Mouse (Mus musculus): ENCODE measurements around the gene Mrpl14.

Mrpl14 gene

DNA sequence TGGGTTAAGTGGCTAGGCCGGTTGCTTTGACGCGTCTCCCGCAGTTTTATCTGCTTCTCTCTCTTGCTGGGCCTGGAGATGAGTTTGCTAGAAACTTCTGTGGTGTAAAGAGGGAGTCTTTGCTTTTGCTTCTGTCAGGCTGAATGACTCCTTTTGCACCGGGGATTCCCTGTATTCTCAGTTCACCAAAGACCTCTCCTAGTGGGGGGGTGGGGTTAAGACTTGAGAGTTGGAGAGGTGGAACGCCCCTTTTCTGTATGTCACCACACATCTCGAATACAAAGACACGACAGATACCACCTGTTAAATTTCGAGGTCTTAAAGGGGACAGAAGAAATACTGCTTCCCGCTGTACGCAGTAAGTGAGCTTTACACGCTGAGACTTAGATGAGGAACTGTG lies 594 bp downstream of the Mrpl14 start, which contains the start of gene Tmem63b:
Gene Tmem63b (minus strand): TSS at position 190 of the 400 bp plus-strand sequence.
- DNase-seq (ENCODE audit: low spot score) = no peak

DNA sequence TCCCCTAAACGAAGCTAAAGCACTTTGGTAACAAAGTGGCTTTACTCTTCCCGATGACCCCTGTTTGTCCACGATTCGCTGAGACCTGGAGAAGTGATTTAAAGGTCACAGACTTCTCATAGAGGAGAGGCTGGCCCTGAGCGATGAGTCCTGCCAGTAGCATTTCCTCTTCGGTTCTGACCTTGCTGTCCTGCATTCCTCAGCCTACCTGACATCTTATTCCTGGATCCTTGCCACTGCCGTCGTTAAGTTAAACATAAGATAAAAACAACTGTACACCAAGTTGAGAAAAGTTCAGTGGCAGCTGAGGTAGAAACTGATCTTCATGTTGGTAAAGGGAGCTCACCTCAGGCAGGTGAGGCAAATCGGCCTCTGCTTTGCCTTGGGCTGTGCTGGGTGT lies 3.0 kb downstream of the Mrpl14 start:
- DNase-seq (ENCODE audit: low spot score) = no peak

DNA sequence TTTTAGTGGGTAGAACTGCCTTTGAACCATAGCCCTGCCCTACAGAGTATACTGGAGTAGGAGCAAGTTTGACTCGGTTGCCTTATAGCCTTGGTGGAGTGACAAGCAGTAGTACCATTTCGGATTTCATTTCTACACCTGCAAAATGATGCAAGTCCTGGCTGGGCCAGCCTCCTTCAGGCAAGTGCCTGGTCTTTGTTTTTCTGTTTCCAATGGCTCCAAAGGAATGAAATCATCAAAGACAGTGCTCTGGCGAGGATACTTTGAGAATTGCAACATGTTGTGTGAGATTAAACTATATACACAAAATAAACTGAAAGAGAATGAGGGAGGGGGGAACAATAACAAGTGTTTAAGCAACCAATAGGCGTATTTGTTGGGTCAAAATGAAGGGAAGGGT lies 3.9 kb downstream of the Mrpl14 start:
- DNase-seq (ENCODE audit: low spot score) = no peak

DNA sequence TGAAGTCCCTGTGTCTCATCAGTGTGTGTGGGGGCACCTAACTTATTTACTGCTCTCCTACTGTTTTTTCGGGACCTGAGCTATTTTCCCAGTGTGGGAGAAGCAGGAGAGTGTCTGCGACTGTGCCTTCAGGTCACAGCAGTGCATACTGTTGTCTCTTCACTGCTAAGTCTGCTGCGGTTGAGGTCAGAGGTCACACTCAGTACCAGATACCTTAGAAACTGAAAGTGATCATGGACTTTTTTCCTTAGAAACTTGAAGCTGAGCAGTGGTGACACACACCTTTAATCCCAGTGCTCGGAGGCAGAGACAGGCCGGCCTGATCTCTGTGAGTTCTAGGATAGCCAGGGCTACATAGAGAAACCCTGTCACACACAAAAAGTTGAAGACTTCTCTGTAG lies 6.0 kb downstream of the Mrpl14 start:
- no peak for DNase-seq (ENCODE audit: low spot score)

DNA sequence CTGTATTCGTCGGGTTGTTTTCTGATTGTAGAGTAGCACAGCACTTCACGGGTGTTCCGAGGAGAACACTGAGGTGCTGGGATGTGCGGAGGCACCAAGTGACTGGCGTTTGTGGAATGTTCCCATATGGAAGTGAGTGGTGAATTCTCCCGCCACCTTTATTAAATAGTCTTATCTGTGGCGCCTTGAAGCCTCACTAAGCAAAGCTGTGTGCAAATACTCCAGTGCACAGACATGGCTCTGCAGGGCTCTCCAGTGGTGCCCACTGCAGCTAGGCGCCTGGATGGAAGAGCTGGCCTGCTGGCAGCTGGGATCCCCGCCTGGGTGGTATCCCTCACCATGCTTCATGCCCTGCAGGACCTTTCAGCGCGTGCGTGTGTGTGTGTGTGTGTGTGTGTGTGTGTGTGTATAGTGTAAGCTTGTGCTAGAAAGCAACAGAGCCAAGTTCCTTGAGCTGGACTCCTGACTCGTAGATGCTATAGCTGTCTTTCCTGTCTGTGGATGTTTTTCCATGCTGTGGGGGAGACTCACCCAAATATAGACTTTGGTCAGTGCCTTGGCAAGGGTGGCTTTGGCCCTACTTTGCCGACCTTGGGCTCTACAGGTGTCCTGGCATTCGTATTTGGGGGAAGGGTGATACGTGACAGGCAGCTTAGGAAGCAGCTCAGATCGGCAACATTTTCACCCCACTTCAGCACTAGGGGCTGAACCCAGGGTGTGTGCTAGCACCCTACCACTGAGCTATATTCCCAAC lies 7.9 kb downstream of the Mrpl14 start:
- no peak for DNase-seq (ENCODE audit: low spot score)

DNA sequence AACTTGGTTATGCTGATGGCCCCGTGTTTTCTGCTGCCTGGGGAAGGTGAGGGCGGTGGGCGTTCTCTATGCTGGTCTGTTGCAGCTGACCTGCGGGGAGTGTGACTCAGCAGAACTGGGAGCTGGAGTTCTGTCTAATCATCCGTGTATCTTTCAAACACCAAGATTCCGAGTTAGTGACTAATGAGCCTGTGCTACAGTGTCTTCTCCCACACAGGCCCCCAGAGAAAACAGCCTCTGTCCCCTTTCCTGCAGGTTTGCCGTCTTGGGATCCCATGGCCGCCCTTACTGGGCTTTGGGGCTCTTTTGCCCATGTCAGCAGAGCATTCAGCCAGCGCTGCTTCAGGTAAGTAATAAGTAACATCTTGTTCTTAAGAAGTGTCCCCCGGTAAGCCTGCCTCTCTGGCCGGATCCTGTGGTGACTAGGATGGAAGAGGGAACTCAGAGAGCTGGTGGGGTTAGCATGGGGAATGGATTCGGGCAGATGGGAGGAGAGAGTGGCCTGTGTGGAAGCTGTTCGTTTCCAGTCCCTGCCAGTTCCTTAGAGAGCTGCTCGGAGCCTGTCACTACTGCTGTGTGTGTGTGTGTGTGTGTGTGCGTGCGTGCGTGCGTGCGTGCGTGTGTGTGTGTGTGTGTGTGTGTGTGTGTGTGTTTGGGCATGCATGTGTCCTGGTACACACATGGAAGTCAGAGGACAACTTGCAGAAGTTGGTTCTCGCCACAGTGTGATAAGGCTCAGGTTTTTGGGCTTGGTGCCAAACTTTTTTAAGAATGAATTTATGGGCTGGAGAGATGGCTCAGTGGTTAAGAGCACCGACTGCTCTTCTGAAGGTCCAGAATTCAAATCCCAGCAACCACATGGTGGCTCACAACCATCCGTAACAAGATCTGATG lies 9.4 kb downstream of the Mrpl14 start:
- DNase-seq (ENCODE audit: low spot score) = no peak

DNA sequence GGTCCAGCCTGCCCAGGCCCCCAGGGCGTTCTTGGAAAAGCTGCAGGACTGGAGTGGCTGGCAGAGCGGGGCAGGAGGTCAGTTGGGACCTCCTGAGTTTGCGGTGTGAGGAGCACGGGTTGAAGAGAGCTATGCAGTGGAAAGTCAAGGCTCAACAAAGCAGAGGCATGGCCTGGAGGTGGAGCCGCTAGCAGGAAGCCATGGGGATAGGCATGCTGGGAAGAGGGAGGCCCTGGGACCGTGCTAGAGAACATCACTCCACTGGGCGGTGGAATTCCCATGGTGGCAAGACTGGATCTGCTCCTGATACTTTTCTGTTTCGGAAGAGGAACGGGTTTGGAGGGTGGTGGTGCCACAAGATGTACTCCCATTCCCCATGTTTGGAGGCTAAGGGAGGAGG lies 10.9 kb downstream of the Mrpl14 start:
- no peak for DNase-seq (ENCODE audit: low spot score)

DNA sequence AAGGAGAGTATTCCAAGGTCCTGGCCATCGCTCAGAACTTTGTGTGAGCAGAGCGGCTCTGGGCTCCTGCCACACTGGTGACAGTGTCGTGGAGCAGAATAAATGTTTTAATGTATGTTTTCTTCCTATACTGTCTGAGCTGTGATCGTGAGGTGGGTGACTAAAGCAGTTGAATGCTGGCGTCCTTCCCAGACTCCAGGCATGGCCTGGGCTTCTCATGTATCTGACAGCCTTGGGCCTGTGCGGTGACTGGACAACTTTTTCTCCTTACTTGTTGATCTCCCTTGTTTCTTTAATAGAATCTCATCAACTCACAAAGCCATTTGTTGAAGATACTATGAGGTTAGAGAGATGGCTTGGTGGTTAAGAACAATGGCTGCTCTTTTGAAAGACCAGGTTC lies 12.2 kb downstream of the Mrpl14 start:
- DNase-seq (ENCODE audit: low spot score) = no peak

DNA sequence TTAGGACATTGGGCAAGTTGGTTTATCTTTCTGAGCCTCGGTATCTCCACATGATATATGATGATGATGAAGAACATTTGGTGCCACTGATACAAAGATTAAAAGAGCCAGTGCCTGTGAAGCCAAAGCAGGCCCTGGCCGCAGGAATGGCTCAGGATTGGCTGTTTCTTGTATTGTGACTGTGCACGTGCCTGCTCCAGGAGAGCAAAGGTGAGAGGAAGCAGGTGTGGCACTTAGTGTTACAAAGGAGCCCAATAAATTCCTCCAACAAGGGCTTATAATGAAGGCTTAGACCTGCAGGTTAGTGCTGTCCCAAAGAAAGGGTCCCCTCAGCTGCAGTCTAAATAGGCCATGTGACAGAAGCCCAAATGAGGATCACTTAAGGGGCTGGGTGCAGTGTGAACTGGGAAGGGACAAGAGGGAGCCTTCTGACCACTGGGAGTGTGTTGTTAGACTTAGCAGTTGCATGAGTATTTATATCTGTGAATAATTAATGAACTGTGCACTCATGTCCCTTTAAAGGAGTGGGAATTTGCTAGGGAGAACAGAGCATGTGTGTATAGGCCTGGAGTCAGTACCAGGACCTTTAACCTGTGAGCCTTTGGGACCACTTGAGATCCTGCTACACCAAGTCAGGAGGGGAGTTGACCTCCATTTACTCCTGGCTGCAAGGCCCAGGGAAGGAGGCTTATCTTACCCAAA lies 13.1 kb downstream of the Mrpl14 start:
- no peak for DNase-seq (ENCODE audit: low spot score)

DNA sequence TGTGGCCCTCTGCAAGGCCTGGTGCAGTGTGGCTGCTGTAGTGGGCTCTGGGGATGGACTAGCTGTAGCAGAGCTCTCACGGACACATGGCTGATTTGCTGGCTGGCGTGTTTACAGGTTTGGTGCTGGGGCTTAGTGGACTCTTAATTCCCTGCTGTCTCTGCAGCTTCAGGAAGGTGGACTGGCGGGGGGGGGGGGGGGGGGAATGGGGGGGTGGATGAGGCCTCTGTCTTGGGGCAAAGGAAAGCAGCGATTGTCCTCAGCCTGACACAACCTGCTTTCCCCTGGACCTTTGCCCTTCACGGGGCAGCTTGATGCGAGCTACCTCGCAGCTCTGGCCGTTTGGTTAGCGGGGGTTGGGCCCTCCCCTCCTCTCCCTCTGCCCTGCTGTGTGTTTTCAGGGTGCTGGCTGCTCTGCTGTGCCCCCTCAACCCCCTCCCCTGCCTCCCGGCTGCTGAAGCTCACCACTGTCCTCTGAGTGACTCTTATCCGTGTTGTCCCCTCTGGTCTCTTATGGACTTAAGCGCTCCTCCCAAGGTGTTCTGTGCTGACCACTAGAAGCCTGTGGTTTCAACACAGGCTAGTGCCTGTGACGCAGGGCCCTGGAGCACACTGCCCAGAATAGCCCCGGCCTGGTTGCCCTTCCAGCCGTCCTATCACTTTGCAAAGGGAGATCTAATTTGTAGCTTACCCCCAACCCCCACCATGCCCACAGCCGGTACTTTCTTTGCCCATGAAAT lies 14.5 kb downstream of the Mrpl14 start:
- DNase-seq (ENCODE audit: low spot score) = no peak

DNA sequence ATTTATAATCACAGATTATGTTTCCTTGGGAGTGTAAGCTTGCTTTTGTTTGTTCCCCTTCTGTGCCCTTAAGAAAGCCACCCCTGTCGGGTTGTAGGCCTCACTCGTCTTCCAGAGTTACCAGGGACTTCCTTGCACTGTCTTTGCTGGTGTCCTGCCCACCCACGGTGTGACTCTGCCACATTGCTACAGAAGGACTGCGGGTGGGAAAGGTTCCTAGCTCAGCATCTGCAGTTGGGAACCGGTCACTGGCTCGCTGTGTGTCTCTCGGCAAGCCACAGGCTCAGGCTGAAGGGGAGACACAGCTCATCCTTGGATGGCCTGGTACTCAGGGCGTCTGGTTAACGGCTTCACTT lies 15.1 kb downstream of the Mrpl14 start:
- DNase-seq (ENCODE audit: low spot score) = no peak

DNA sequence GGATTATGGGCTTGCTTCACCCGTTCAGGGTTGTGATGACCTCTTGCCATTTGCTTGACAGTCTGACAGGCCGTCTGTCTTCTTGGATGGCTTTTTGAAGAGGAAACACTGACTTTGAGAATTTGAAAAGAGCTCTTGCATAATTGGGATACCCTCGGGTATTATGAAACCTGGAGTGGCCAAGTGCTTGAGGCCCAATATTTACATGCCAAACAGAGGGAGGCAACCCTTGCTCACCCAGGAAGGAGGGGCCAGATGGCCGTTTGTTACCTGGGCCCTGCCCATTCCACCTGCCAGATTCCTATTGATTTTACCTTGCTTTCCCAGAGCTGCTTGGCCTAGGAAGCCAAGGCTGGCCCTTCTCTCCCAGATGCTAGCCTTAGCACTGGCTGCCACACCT lies 16.1 kb downstream of the Mrpl14 start:
- DNase-seq (ENCODE audit: low spot score) = no peak

DNA sequence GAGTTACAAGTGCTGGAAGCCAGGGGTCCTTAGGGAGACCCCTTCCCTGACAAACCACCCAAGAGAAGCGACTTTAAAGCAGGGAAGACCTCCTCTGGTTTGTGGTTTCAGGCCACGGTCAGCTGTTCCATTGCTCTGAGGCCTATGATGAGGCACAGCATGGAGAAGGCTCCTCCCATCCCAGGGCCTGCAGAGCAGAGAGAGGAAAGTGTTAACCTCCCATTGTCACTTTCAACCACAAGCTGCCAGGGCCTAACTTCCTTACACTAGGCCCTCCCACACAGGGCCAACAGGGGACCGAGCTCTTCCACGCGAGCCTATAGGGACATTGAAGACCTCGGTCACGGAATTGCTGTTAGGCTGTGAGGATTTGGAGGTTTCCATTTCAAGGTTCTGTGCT lies 17.1 kb downstream of the Mrpl14 start:
- no peak for DNase-seq (ENCODE audit: low spot score)

DNA sequence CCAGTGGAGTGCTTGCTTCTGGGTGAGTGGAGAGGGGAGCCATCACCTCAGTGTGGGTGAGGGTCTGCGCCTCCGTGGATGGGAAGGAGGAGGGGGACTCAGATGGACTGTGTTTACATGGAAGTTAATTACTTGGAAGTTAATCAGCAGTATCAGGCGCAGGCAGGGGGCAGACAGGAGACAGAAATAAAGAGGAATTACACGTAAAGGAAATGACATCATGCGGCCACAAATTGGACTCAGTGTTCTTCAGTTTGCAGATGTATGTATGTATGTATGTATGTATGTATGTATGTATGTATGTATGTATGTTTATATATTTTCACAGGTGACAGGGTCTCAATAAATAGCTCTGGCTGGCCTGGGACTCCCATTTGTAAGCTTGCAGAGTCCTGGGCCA lies 20.7 kb downstream of the Mrpl14 start:
- no peak for DNase-seq (ENCODE audit: low spot score)

DNA sequence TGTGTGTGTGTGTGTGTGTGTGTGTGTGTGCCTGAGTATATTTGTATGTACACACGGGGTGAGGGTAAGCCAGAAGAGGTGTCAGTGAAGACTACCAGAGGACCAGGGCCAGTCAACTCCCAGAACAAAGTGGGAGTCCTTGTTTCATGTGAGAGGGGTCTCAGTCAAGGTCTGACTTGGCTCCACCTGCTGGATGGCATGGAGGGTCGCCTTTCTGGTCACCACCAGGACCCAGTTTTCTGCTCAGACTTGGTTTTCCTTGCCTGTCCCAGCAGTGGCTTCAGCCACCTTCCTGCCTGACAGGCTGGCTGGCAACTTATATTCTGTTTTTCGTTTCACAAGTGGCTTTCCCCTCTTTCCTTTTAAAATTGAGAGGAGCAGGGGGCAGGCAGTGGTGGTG lies 21.3 kb downstream of the Mrpl14 start:
- no peak for DNase-seq (ENCODE audit: low spot score)

DNA sequence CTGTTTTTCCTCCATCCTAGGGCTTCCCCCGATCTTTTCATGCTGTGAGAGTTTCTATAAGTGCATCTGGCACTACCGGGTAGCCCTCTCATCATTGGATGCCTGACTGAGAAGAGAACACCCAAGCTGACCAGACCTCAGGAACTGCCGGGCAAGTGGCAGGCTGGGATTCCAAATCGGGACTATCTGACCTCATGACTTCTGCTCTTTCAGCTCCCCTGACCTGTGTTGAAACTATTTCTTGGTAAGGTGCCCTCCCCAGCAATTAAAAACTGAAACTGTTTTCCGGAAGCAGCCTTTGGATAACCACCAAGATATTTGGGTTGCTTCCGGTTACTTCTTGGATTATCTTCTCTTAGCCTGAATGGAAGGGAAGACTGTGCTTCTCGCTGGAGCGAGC lies 22.1 kb downstream of the Mrpl14 start:
- no peak for DNase-seq (ENCODE audit: low spot score)

DNA sequence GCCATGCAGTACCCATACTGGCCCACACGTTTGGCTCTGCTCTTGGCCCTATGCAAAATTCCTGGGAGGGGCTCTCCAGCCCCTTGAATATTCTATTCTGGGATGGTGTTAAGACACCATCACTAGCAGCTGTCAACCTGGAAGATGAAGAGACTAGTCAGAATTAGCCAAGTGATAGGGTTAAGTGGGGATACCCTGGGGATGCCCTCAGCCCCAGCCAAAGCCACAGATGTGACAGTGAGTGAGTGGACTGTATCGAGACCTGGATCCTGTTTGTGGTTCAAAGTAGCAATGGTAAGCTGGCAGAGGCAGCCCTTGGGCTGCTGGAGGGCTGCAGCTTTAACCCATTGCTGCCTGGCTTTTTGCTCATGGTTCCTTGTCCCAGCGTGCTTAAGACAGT lies 23.7 kb downstream of the Mrpl14 start:
- DNase-seq (ENCODE audit: low spot score) = no peak

DNA sequence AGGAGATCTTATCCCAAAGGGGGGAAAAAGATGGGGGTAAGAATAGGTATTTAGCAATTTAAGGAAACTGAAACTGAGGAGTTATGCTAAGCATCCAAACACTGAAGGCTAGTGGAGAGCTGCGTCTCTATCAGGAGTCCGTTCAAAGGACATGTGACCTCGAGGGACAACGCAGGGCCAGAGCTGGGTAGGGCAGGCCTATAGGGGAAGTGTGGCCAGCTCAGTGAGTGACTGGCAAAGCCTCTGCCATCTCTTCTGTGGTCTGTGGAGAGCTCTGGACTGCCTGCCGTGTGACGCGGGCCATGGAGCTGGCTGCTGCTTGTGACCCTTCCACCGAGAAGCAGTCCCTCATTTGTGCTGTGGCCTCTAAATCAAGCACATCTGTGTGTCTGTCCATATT lies 24.3 kb downstream of the Mrpl14 start:
- no peak for DNase-seq (ENCODE audit: low spot score)

DNA sequence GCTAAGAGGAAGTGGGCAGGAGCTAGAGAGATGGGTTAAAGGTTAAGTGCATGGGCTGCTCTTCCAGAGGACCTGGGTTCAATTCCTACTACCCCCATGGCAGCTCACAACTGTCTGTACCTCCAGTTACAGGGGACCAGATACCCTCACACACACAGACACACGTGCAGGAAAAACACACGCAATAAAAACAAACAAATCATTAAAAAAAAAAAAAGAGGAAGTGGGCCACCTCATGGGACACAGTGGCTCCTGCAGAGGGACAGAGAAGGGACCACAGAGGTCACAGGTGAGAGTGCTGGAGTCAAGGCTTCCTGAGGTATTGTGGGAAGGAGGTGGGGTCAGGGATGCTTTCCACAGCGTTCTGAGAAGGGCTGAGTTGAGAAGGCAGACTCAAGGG lies 25.4 kb downstream of the Mrpl14 start:
- no peak for DNase-seq (ENCODE audit: low spot score)

DNA sequence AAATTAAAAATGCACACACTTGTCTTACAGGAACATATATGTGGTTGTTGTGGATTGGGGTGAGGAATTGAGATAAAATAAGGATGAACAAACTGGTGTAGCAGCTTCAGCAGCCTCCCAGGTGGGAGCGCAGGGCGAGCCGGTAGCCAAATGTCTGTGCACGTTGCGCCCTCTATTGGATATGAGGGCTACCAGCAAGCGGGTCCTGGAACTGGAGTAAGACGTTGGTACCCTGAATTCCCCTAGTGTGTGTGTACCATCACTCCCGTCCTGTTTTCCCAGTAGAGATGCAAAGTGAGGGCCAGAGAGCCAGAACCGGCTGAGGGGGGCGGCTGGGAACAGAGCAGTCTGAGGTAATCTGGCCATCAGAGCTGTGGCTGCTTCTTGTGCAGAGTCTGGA lies 32.2 kb downstream of the Mrpl14 start:
- DNase-seq (ENCODE audit: low spot score) = no peak

DNA sequence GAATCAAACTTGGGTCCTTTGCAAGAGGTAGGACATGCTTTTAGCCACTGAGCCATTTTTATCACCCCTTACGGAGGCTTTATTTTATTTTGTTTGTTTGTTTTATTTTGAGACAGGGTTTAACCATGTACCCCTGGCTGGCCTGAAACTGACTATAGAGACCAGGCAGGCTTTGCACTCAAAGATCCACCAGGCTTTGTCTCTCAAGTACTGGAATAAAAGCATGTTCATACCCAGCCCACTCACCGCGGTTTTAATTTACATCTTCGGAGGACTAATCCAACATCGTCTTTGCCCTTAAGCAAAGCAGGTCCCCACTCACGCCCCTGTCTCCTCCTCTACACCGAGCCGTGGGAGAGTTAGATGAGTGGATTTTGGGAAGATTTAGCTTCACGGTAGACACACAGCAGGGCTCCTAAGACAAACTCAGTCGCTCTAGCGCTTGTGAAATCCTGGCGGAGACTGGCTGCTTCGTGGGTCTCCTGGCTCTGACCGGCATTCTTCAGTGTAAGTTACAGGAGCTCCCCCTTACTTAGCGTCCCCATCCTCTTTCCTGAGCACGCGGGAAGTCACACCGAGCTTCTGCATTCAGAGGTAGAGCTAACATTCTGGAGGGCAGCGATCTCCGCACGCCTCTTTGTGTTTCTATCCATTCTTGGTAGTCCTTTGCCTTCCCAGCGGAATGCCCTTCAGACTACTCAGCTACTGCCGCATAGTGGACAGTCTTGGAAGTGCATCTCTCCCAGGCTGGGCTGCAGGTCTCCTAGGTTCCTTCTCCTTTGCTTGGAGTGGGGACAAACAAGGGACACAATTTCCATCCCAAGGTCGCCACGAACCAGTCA lies 37.8 kb downstream of the Mrpl14 start:
- peak; percentile 47 for DNase-seq (ENCODE audit: low spot score)
